Mouse (Mus musculus): ENCODE data around the gene Bag3. TPM values are rescaled to one million over a fixed set of nuclear protein-coding genes. Genes with fewer than 3 reads are reported as not detected.

The Bag3 gene
- total and polyA plus RNA-seq, 3 experiments = 9.1 to 107 (median 20.9) TPM

DNA sequence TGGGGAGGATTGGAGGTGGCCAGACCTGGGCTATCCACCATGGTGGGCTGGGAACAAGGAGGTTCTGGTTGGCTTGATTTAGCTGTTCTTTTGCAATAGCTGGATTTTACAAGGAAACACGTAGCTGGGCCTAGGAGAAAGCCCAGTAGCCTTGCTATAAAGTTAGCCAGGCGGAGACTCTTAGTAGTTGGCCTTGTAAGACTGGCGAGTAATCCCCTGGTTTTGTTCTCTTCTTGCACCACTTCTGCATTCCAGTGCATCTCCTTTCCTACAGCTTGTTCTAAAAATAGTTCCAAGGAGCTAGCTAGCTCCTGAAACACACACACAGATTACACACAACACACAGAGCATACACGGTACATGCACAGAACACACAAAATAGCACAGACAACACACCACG lies 15.4 kb downstream of the Bag3 start:
- H3K4me1 ChIP-seq (ENCODE audit: insufficient read depth, low read depth, low read length) = peaks cover 97% of the 10 kb centered on the region
- H3K4me3 ChIP-seq (ENCODE audit: low read depth, low read length) = no peak overlapping the region
- peaks cover 84% of the 10 kb centered on the region for H3K36me3 ChIP-seq (replicated peaks)

DNA sequence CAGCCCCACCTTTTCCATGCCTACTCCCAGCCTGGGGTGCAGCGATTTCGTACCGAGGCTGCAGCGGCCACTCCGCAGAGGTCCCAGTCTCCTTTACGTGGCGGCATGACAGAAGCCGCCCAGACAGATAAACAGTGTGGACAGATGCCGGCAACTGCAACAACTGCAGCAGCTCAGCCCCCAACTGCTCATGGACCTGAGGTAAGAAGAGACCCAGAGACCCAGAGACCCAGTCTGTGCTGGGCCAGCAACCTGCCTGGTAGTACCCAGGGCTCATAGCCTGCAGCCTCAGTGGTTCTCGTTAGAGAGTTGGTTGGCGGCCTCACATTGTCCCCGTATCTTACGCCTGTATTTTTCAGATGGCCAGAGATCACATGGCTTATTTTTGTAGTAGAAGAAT lies 16.7 kb downstream of the Bag3 start:
- H3K27me3 ChIP-seq (ENCODE audit: insufficient read depth, low read length) = no peaks in the 10 kb centered on the region; the same call in 1 of the 2 replicates
- peaks cover 84% of the 10 kb centered on the region for H3K4me1 ChIP-seq (ENCODE audit: insufficient read depth, low read depth, low read length)
- H3K36me3 ChIP-seq (replicated peaks) = peaks cover 86% of the 10 kb centered on the region
- H3K4me3 ChIP-seq (ENCODE audit: low read depth, low read length) = no peak overlapping the region
- TF ChIP-seq TAL1 (conservative IDR thresholded peaks at IDR 0.05; ENCODE audit: low read depth, low read length) (no peak), GATA1 (IDR thresholded peaks at IDR 0.05; ENCODE audit: borderline replicate concordance, low read length) (no peak), GATA2 (IDR thresholded peaks at IDR 0.05; ENCODE audit: borderline replicate concordance, low read depth, low read length) (no peak), CTCF (IDR thresholded peaks at IDR 0.05; ENCODE audit: low read depth, low read length) (no peak), POLR2AphosphoS5 (IDR thresholded peaks at IDR 0.05; ENCODE audit: insufficient replicate concordance, low read depth, low read length) (no peak)
- DNase-seq (ENCODE audit: low spot score) (no peak), ATAC-seq (ENCODE audit: extremely low read depth, insufficient number of reproducible peaks, low FRiP score, poor library complexity, severe bottlenecking) (no peak)
- no peaks in the 10 kb centered on the region for H3K9me3 ChIP-seq (replicated peaks)

More for the DNA sequence above, 15.4 kb downstream of the Bag3 start:
- no peak for DNase-seq (ENCODE audit: low spot score)
- Histone ChIP-seq H3K27me3 (ENCODE audit: insufficient read depth, low read length) (no peaks in the 10 kb centered on the region; the same call in 1 of the 2 replicates), H3K9me3 (replicated peaks) (no peaks in the 10 kb centered on the region)
- no peak for TF ChIP-seq CTCF (IDR thresholded peaks at IDR 0.05; ENCODE audit: low read depth, low read length)
- TF ChIP-seq GATA2 (IDR thresholded peaks at IDR 0.05; ENCODE audit: borderline replicate concordance, low read depth, low read length) = no peak
- no peak for TF ChIP-seq POLR2AphosphoS5 (IDR thresholded peaks at IDR 0.05; ENCODE audit: insufficient replicate concordance, low read depth, low read length)
- no peak for TF ChIP-seq TAL1 (conservative IDR thresholded peaks at IDR 0.05; ENCODE audit: low read depth, low read length)
- no peak for ATAC-seq (ENCODE audit: extremely low read depth, insufficient number of reproducible peaks, low FRiP score, poor library complexity, severe bottlenecking)

DNA sequence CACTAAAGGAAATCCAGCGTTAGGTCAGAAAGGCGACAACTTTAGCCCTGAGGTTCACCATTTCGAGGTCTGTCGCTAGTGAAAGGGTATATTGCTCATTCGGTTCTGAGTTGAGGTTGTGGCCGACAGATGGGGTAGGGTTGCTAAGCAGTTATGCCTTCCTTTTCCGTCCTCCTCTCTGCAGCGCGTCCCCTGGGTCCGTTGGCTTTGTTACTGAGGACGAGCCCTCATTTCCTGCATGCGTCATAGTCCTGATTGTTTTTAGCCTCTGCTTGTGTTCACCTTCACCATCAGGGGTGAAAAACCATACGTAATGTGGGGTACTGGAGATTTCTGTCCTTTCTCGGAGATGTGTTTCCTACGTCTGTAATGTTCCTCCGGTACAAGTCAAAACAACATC lies 17.3 kb downstream of the Bag3 start:
- no peaks in the 10 kb centered on the region for H3K9me3 ChIP-seq (replicated peaks)
- DNase-seq (ENCODE audit: low spot score) = no peak
- no peak for TF ChIP-seq CTCF (IDR thresholded peaks at IDR 0.05; ENCODE audit: low read depth, low read length)
- TF ChIP-seq GATA1 (IDR thresholded peaks at IDR 0.05; ENCODE audit: borderline replicate concordance, low read length) = no peak
- no peak for TF ChIP-seq POLR2AphosphoS5 (IDR thresholded peaks at IDR 0.05; ENCODE audit: insufficient replicate concordance, low read depth, low read length)
- TF ChIP-seq GATA2 (IDR thresholded peaks at IDR 0.05; ENCODE audit: borderline replicate concordance, low read depth, low read length) = no peak
- no peak for TF ChIP-seq TAL1 (conservative IDR thresholded peaks at IDR 0.05; ENCODE audit: low read depth, low read length)
- peaks cover 93% of the 10 kb centered on the region for H3K36me3 ChIP-seq (replicated peaks)
- peaks cover 78% of the 10 kb centered on the region for H3K4me1 ChIP-seq (ENCODE audit: insufficient read depth, low read depth, low read length)
- no peak overlapping the region for H3K4me3 ChIP-seq (ENCODE audit: low read depth, low read length)
- no peaks in the 10 kb centered on the region; the same call in 1 of the 2 replicates for H3K27me3 ChIP-seq (ENCODE audit: insufficient read depth, low read length)
- no peak for ATAC-seq (ENCODE audit: extremely low read depth, insufficient number of reproducible peaks, low FRiP score, poor library complexity, severe bottlenecking)

DNA sequence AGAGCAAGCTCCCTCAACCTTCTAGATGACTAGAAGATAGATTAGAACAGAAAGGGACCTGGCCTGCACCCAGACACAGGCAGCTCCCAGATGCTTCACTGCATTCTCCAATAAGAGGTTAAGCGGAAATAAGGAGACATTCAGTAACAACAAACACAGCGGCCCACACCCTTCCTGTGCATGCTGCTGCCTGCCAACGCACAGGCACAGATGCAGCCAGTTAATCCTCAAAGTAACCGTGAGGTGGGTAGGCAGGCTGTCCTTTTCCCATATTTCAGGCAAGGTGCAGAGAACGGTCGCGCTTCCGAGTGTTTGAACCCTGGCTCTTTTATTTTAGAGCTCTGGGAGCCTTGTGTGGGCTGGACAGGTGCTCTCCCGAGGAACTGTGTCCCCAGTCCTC lies 17.8 kb downstream of the Bag3 start:
- ATAC-seq (ENCODE audit: extremely low read depth, insufficient number of reproducible peaks, low FRiP score, poor library complexity, severe bottlenecking) = no peak
- no peak for TF ChIP-seq POLR2AphosphoS5 (IDR thresholded peaks at IDR 0.05; ENCODE audit: insufficient replicate concordance, low read depth, low read length)
- no peak for TF ChIP-seq CTCF (IDR thresholded peaks at IDR 0.05; ENCODE audit: low read depth, low read length)
- no peak for TF ChIP-seq TAL1 (conservative IDR thresholded peaks at IDR 0.05; ENCODE audit: low read depth, low read length)
- Histone ChIP-seq H3K36me3 (replicated peaks) (peaks cover 97% of the 10 kb centered on the region), H3K4me3 (ENCODE audit: low read depth, low read length) (no peak overlapping the region), H3K27me3 (ENCODE audit: insufficient read depth, low read length) (no peaks in the 10 kb centered on the region; the same call in 1 of the 2 replicates), H3K9me3 (replicated peaks) (no peaks in the 10 kb centered on the region), H3K4me1 (ENCODE audit: insufficient read depth, low read depth, low read length) (peaks cover 73% of the 10 kb centered on the region)
- DNase-seq (ENCODE audit: low spot score) = no peak

DNA sequence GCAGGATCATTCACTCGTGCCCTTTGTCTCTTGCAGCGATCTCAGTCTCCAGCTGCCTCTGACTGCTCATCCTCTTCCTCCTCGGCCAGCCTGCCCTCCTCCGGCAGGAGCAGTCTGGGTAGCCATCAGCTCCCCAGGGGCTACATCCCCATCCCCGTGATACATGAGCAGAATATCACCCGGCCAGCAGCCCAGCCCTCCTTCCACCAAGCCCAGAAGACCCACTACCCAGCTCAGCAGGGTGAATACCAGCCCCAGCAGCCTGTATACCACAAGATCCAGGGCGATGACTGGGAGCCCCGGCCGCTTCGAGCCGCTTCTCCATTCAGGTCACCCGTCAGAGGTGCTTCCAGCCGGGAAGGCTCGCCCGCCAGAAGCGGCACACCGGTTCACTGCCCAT lies 18.4 kb downstream of the Bag3 start:
- H3K36me3 ChIP-seq (replicated peaks) = peaks cover 99% of the 10 kb centered on the region
- H3K9me3 ChIP-seq (replicated peaks) = no peaks in the 10 kb centered on the region
- ATAC-seq (ENCODE audit: extremely low read depth, insufficient number of reproducible peaks, low FRiP score, poor library complexity, severe bottlenecking) = no peak
- no peaks in the 10 kb centered on the region; the same call in 1 of the 2 replicates for H3K27me3 ChIP-seq (ENCODE audit: insufficient read depth, low read length)
- TF ChIP-seq GATA2 (IDR thresholded peaks at IDR 0.05; ENCODE audit: borderline replicate concordance, low read depth, low read length) (no peak), CTCF (IDR thresholded peaks at IDR 0.05; ENCODE audit: low read depth, low read length) (no peak), POLR2AphosphoS5 (IDR thresholded peaks at IDR 0.05; ENCODE audit: insufficient replicate concordance, low read depth, low read length) (no peak), GATA1 (IDR thresholded peaks at IDR 0.05; ENCODE audit: borderline replicate concordance, low read length) (no peak), TAL1 (conservative IDR thresholded peaks at IDR 0.05; ENCODE audit: low read depth, low read length) (no peak)
- H3K4me1 ChIP-seq (ENCODE audit: insufficient read depth, low read depth, low read length) = peaks cover 67% of the 10 kb centered on the region
- DNase-seq (ENCODE audit: low spot score) = no peak
- peak overlapping the region; percentile 7; the same call in 1 of the 2 replicates for H3K4me3 ChIP-seq (ENCODE audit: low read depth, low read length)

DNA sequence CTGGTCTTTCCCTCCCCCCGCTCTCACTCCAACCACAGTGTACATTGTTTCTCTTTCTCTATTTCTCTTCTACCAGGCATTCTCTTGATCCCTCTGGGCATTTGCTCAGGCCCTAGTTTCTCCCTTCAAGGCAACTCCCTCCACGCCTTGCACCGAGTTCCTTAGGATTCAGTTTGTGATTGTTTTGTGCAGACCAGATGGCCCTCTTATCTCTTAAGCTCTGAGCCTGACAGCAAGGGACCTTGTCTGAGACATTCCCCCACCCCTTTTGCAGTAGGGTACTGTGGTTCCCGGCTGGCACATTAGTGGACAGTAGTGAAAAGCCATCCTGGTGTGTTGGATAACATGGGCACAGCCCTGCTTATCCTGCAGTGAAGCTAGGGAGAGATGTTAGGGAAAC lies 19.1 kb downstream of the Bag3 start:
- Histone ChIP-seq H3K4me3 (ENCODE audit: low read depth, low read length) (no peak overlapping the region), H3K36me3 (replicated peaks) (peaks cover 100% of the 10 kb centered on the region), H3K4me1 (ENCODE audit: insufficient read depth, low read depth, low read length) (peaks cover 63% of the 10 kb centered on the region), H3K9me3 (replicated peaks) (no peaks in the 10 kb centered on the region), H3K27me3 (ENCODE audit: insufficient read depth, low read length) (no peaks in the 10 kb centered on the region; the same call in 1 of the 2 replicates)
- DNase-seq (ENCODE audit: low spot score) (no peak), ATAC-seq (ENCODE audit: extremely low read depth, insufficient number of reproducible peaks, low FRiP score, poor library complexity, severe bottlenecking) (no peak; the same call in none of the 2 replicates)
- no peak for TF ChIP-seq GATA2 (IDR thresholded peaks at IDR 0.05; ENCODE audit: borderline replicate concordance, low read depth, low read length)
- TF ChIP-seq GATA1 (IDR thresholded peaks at IDR 0.05; ENCODE audit: borderline replicate concordance, low read length) = no peak
- no peak for TF ChIP-seq POLR2AphosphoS5 (IDR thresholded peaks at IDR 0.05; ENCODE audit: insufficient replicate concordance, low read depth, low read length)
- no peak for TF ChIP-seq CTCF (IDR thresholded peaks at IDR 0.05; ENCODE audit: low read depth, low read length)
- TF ChIP-seq TAL1 (conservative IDR thresholded peaks at IDR 0.05; ENCODE audit: low read depth, low read length) = no peak
